In the genomic region with DNA sequence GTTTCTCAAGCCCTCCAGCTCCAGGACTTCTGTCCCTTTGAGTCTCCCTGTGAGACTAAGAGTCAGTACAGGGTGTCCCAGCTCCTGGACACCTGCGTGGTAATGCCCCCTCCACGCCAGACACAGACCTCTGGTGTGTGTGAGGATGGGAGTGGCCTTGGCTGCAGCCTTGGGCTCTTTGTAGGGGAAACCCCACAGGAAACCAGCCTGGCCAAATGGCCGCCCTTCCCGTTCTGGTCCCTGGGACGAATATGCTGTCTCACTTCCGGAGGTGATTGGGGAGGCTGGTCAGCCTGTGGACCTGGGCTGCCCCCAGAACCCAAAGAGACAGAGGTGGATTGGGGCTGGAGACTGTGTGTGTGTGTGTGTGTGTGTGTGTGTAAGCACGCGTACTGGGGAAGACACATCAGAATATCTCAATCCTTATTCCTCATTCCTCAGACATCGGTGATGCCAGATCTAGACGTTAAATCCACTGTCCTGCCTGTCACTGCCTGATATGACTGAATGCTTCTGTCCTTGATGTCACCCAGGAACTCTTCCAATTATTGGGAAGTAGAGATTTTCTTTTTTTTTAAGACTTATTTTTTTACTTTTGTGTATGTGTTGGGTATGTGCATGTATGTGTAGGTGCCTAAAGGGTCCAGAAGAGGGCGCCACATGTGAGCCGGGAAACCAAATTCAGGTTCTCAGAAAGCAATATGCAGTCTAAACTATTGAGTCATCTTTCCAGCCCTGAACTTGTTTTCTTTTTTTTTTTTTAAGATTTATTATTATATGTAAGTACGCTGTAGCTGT, we compare ENCODE assay signal across 7 mouse cellular contexts. TPM values are rescaled to one million over a fixed set of nuclear protein-coding genes. Genes with fewer than 3 reads are reported as not detected.
DNase-seq lines count a peak whose midpoint lies in the region; ATAC-seq and TF ChIP-seq lines count a peak whose summit lies in the region.

No protein-coding gene starts in this region.

- peak overlapping the region; percentile 97 for H3K27ac ChIP-seq in gastrocnemius, adult 2 months
- peak overlapping the region; percentile 81 for H3K27ac ChIP-seq in hindbrain, embryonic 15.5 days (replicated peaks)
- peak overlapping the region; percentile 91 for H3K27ac ChIP-seq in liver, embryonic 11.5 days (ENCODE audit: low read depth, low read length)

- TF ChIP-seq POLR2A in myocyte (IDR thresholded peaks at IDR 0.05; ENCODE audit: insufficient read length, low read depth), result peak; percentile 34

- TF ChIP-seq CTCF in gastrocnemius, adult 2 months (IDR thresholded peaks at IDR 0.05), result peak; percentile 59

- 56% methylated on average over 13 of the region's 13 CpGs for WGBS in hindbrain, embryonic 15.5 days
- 33% methylated on average over 13 of the region's 13 CpGs for WGBS in liver, embryonic 11.5 days

- H3K4me3 ChIP-seq in gastrocnemius, adult 2 months, result peak overlapping the region; percentile 96
- H3K4me3 ChIP-seq in hindbrain, embryonic 15.5 days, result peak overlapping the region; percentile 41
- H3K4me3 ChIP-seq in liver, embryonic 11.5 days (ENCODE audit: low read depth, low read length), result peak overlapping the region; percentile 53
- peak overlapping the region; percentile 82 for H3K4me3 ChIP-seq in myocyte

- ATAC-seq in hindbrain, embryonic 15.5 days (ENCODE audit: low FRiP score, low read depth), result no peak
- ATAC-seq in liver, embryonic 11.5 days (replicated peaks; ENCODE audit: low FRiP score), result peak; percentile 7; the same call in 1 of the 2 replicates

- peaks cover 62% of the 10 kb centered on the region for H3K4me1 ChIP-seq in hindbrain, embryonic 15.5 days (replicated peaks)
- H3K4me1 ChIP-seq in liver, embryonic 11.5 days (replicated peaks; ENCODE audit: control insufficient read depth, insufficient read depth, low read length), result peaks cover 53% of the 10 kb centered on the region

- no peak overlapping the region for H3ac ChIP-seq in myocyte (ENCODE audit: control insufficient read depth, insufficient read length)

- H3K27me3 ChIP-seq in hindbrain, embryonic 15.5 days, result 0 out of 2 replicates have a peak, but pooled peaks cover 3% of the 10 kb centered on the region
- H3K27me3 ChIP-seq in liver, embryonic 11.5 days (replicated peaks; ENCODE audit: control insufficient read depth, insufficient read depth, low read length), result no peaks in the 10 kb centered on the region
- H3K27me3 ChIP-seq in myocyte (ENCODE audit: control insufficient read depth, insufficient read depth, insufficient read length), result no peaks in the 10 kb centered on the region

- peak; percentile 66 for DNase-seq in ES-CJ7 (ENCODE audit: low read depth, low spot score)
- DNase-seq in adrenal gland, adult 18-20 months (ENCODE audit: low spot score in 2 of 2), result peak; percentile 68 to 70
- DNase-seq in gastrocnemius, adult 2 months, result peak; percentile 88
- DNase-seq in liver, embryonic 11.5 days (ENCODE audit: low spot score), result no peak
- DNase-seq in retina, postnatal 1 day, result no peak

- peak overlapping the region; percentile 81 for H3K4me2 ChIP-seq in hindbrain, embryonic 15.5 days
- H3K4me2 ChIP-seq in liver, embryonic 11.5 days, result peak overlapping the region; percentile 93
- H3K4me2 ChIP-seq in myocyte (ENCODE audit: low read depth), result peak overlapping the region; percentile 93

- intact Hi-C loops in gastrocnemius, adult 2 months (cut with DNase I), result no loop called here

- H3K36me3 ChIP-seq in hindbrain, embryonic 15.5 days, result no peaks in the 10 kb centered on the region
- peaks cover 7% of the 10 kb centered on the region; the same call in 1 of the 2 replicates for H3K36me3 ChIP-seq in liver, embryonic 11.5 days (ENCODE audit: control insufficient read depth, insufficient read depth, low read length)
- peaks cover 28% of the 10 kb centered on the region for H3K36me3 ChIP-seq in myocyte (ENCODE audit: control insufficient read depth, insufficient read depth)

- H3K79me2 ChIP-seq in myocyte (ENCODE audit: control insufficient read depth, insufficient read depth), result peaks cover 71% of the 10 kb centered on the region

- peak overlapping the region; percentile 45 for H3K9ac ChIP-seq in hindbrain, embryonic 15.5 days
- peak overlapping the region; percentile 72 for H3K9ac ChIP-seq in liver, embryonic 11.5 days (ENCODE audit: low read depth, low read length)

- no peaks in the 10 kb centered on the region for H3K9me3 ChIP-seq in hindbrain, embryonic 15.5 days
- no peaks in the 10 kb centered on the region for H3K9me3 ChIP-seq in liver, embryonic 11.5 days (ENCODE audit: control insufficient read depth, low read length)

TF ChIP-seq in myocyte, 11 proteins besides CTCF, POLR2A, EP300 and RAD21:
- TF ChIP-seq TCF12 (IDR thresholded peaks at IDR 0.05; ENCODE audit: insufficient read depth, poor library complexity, severe bottlenecking), result no peak
- no peak for TF ChIP-seq E2F4 (IDR thresholded peaks at IDR 0.05; ENCODE audit: insufficient read depth)
- TF ChIP-seq MYOG (IDR thresholded peaks at IDR 0.05; ENCODE audit: control insufficient read depth in 1 of 3, insufficient read depth in 1 of 3, insufficient read length in 2 of 3, low read depth in 2 of 3), result peak in 1 of 3 experiments; percentile 17
- TF ChIP-seq POLR2AphosphoS2 (IDR thresholded peaks at IDR 0.05; ENCODE audit: insufficient read length, low read depth), result no peak
TF ChIP-seq in myocyte: peak in this region for 1.

RNA-seq across cellular contexts. Expression of a gene that starts 19.2 kb away (rescaled TPM):
- under 1 TPM in 1 of 2 experiments, not detected in 1; 0.61 TPM for total RNA-seq in adrenal gland, adult 18-20 months (2021)
- total RNA-seq in gastrocnemius, adult 2 months (2021), result not detected
- polyA plus RNA-seq in hindbrain, embryonic 15.5 days (2015; fragmentation: Nextera tagmentation; extraction: Ambion mirVana), result 8.0 and 8.7 TPM in 2 replicates
- polyA plus RNA-seq in liver, embryonic 11.5 days (2014; fragmentation: Nextera tagmentation; extraction: Ambion mirVana), result 1.2 and 1.8 TPM in 2 replicates
- 1.2 TPM for polyA plus RNA-seq in myocyte (2012; fragmentation: generic; extraction: Trizol)

RNA-seq across cellular contexts. Expression of a gene that starts 32.7 kb away (rescaled TPM):
- 10 to 100 TPM; 36.4 to 56.0 TPM for total RNA-seq in adrenal gland, adult 18-20 months (2021)
- 1 to 10 TPM; 5.2 to 8.6 TPM for total RNA-seq in gastrocnemius, adult 2 months (2021)
- 23.3 and 24.9 TPM in 2 replicates for polyA plus RNA-seq in hindbrain, embryonic 15.5 days (2015; fragmentation: Nextera tagmentation; extraction: Ambion mirVana)
- 7.9 and 9.1 TPM in 2 replicates for polyA plus RNA-seq in liver, embryonic 11.5 days (2014; fragmentation: Nextera tagmentation; extraction: Ambion mirVana)
- polyA plus RNA-seq in myocyte (2012; fragmentation: generic; extraction: Trizol), result 12.7 TPM

RNA-seq across cellular contexts. Expression of a gene that starts 45.3 kb away (rescaled TPM):
- total RNA-seq in adrenal gland, adult 18-20 months (2021), result 100 to 1,000 TPM; 292 to 304 TPM
- 100 to 1,000 TPM; 187 to 222 TPM for total RNA-seq in gastrocnemius, adult 2 months (2021)
- polyA plus RNA-seq in hindbrain, embryonic 15.5 days (2015; fragmentation: Nextera tagmentation; extraction: Ambion mirVana), result 245 and 260 TPM in 2 replicates
- polyA plus RNA-seq in liver, embryonic 11.5 days (2014; fragmentation: Nextera tagmentation; extraction: Ambion mirVana), result 323 and 339 TPM in 2 replicates
- polyA plus RNA-seq in myocyte (2012; fragmentation: generic; extraction: Trizol), result 232 TPM

RNA-seq across cellular contexts. Expression of a gene that starts 53.0 kb away (rescaled TPM):
- 10 to 100 TPM; 26.2 to 33.4 TPM for total RNA-seq in adrenal gland, adult 18-20 months (2021)
- total RNA-seq in gastrocnemius, adult 2 months (2021), result 10 to 100 TPM; 14.0 to 15.9 TPM
- 45.6 and 48.4 TPM in 2 replicates for polyA plus RNA-seq in hindbrain, embryonic 15.5 days (2015; fragmentation: Nextera tagmentation; extraction: Ambion mirVana)
- 92.2 and 95.9 TPM in 2 replicates for polyA plus RNA-seq in liver, embryonic 11.5 days (2014; fragmentation: Nextera tagmentation; extraction: Ambion mirVana)
- polyA plus RNA-seq in myocyte (2012; fragmentation: generic; extraction: Trizol), result 22.8 TPM

RNA-seq across cellular contexts. Expression of a gene that starts 56.3 kb away (rescaled TPM):
- under 1 TPM in 1 of 2 experiments, not detected in 1; 0.38 TPM for total RNA-seq in adrenal gland, adult 18-20 months (2021)
- under 1 TPM; 0.28 to 0.50 TPM for total RNA-seq in gastrocnemius, adult 2 months (2021)
- 2.3 and 2.8 TPM in 2 replicates for polyA plus RNA-seq in hindbrain, embryonic 15.5 days (2015; fragmentation: Nextera tagmentation; extraction: Ambion mirVana)
- 0.36 and 0.47 TPM in 2 replicates for polyA plus RNA-seq in liver, embryonic 11.5 days (2014; fragmentation: Nextera tagmentation; extraction: Ambion mirVana)
- 0.24 TPM for polyA plus RNA-seq in myocyte (2012; fragmentation: generic; extraction: Trizol)

Comparison
In these comparisons a context has a peak if more than half of its experiments do, and no peak if none do; other contexts are left out.
1. DNase-seq: peak in ES-CJ7 (single experiment), adrenal gland, adult 18-20 months (2 of 2) and gastrocnemius, adult 2 months (single experiment); none in liver, embryonic 11.5 days (single experiment) and retina, postnatal 1 day (single experiment).
2. H3K4me3 ChIP-seq: peak in every context shown above with its lines; median percentile 96 in gastrocnemius, adult 2 months; 82 in myocyte; 53 in liver, embryonic 11.5 days; 41 in hindbrain, embryonic 15.5 days.
3. Peak in every context shown above with its lines, with median percentiles within 50 percentile points of each other: H3K27ac ChIP-seq and H3K4me2 ChIP-seq.